Mouse (Mus musculus) MEL (cell line): ENCODE results near the gene Tmed9.

Experiments
- CTCF ChIP-seq, 3 experiments: IDR thresholded peaks in 2 of 3; conservative IDR thresholded peaks in 1 of 3; 2 replicates each; pipeline ENCODE4 v1.5.1; 2011 to 2012; ENCODE audit warnings: low read length in 3 of 3, low read depth in 2 of 3, mild to moderate bottlenecking in 2 of 3, improper control_type of control experiment in 1 of 3, inconsistent platforms in 1 of 3, mixed read lengths in 1 of 3, moderate library complexity in 1 of 3; ENCODE audit not compliant: control insufficient read depth in 1 of 3, insufficient read depth in 1 of 3, poor library complexity in 1 of 3, severe bottlenecking in 1 of 3
- GATA1 ChIP-seq: IDR thresholded peaks from 2 replicates; pipeline ENCODE4 v1.6.1; 2011; ENCODE audit warnings: low read depth, low read length, improper control_type of control experiment
- POLR2A ChIP-seq, 2 experiments: IDR thresholded peaks; 2 replicates each; pipeline ENCODE4 v1.6.1; 2011 to 2012; ENCODE audit warnings: low read length in 2 of 2, mild to moderate bottlenecking in 2 of 2, control low read depth in 1 of 2, improper control_type of control experiment in 1 of 2, low read depth in 1 of 2, moderate library complexity in 1 of 2; ENCODE audit not compliant: control insufficient read depth in 1 of 2, insufficient read depth in 1 of 2, poor library complexity in 1 of 2

GRCm38 (mm10) chr13:55535191-55535590 lies 38.3 kb upstream of the Tmed9 start:
- TF ChIP-seq GATA1 (no peak), POLR2A (IDR thresholded peaks at IDR 0.05; ENCODE audit: control insufficient read depth in 1 of 2, insufficient read depth in 1 of 2, low read depth in 1 of 2, low read length in 2 of 2, poor library complexity in 1 of 2) (no peak), CTCF (IDR thresholded peaks at IDR 0.05 in 2 of 3, conservative IDR thresholded peaks at IDR 0.05 in 1 of 3; ENCODE audit: control insufficient read depth in 1 of 3, insufficient read depth in 1 of 3, low read depth in 2 of 3, low read length in 3 of 3, poor library complexity in 1 of 3, severe bottlenecking in 1 of 3) (no peak)
